Mouse (Mus musculus): ENCODE measurements around the gene Gpld1. TPM values are rescaled to one million over a fixed set of nuclear protein-coding genes. Genes with fewer than 3 reads are reported as not detected.

Gpld1 gene
- polyA plus RNA-seq, 1 experiment from 2014 or later, result 0.79 TPM

GRCm38 (mm10) chr13:25039488-25039887 lies 96.5 kb downstream of the Gpld1 start:
- Histone ChIP-seq H3K27me3 (replicated peaks; ENCODE audit: low read depth, poor library complexity, severe bottlenecking) (no peaks in the 10 kb centered on the region), H3K36me3 (replicated peaks) (no peaks in the 10 kb centered on the region), H3K4me1 (no peaks in the 10 kb centered on the region), H3K9me3 (no peaks in the 10 kb centered on the region), H3K4me3 (no peak overlapping the region), H3K27ac (replicated peaks) (no peak overlapping the region)
- WGBS, result 79% methylated on average over 2 of the region's 2 CpGs
- no peak for DNase-seq (ENCODE audit: low spot score)

Other genes starting within 250 kb of the Gpld1 start
- 0.17 TPM in 1 of 2 replicates, not detected in the other for gene Armh2, start 201.9 kb upstream of the Gpld1 start, polyA plus RNA-seq (2016; fragmentation: Nextera tagmentation; extraction: Ambion mirVana)
- gene Gmnn, start 181.2 kb upstream of the Gpld1 start, polyA plus RNA-seq (2016; fragmentation: Nextera tagmentation; extraction: Ambion mirVana), result 177 and 178 TPM in 2 replicates
- 10.2 and 11.2 TPM in 2 replicates for gene BC005537, start 141.5 kb upstream of the Gpld1 start, polyA plus RNA-seq (2016; fragmentation: Nextera tagmentation; extraction: Ambion mirVana)
- 55.1 and 65.5 TPM in 2 replicates for gene Acot13, start 111.6 kb upstream of the Gpld1 start, polyA plus RNA-seq (2016; fragmentation: Nextera tagmentation; extraction: Ambion mirVana)
- 71.9 and 74.9 TPM in 2 replicates for gene Tdp2, start 111.5 kb upstream of the Gpld1 start, polyA plus RNA-seq (2016; fragmentation: Nextera tagmentation; extraction: Ambion mirVana)
- gene D130043K22Rik, start 98.0 kb upstream of the Gpld1 start, polyA plus RNA-seq (2016; fragmentation: Nextera tagmentation; extraction: Ambion mirVana), result 0.19 and 0.27 TPM in 2 replicates
- gene Aldh5a1, start 5.5 kb upstream of the Gpld1 start, polyA plus RNA-seq (2016; fragmentation: Nextera tagmentation; extraction: Ambion mirVana), result 5.6 and 6.0 TPM in 2 replicates
- gene Mrs2, start 77.2 kb downstream of the Gpld1 start, polyA plus RNA-seq (2016; fragmentation: Nextera tagmentation; extraction: Ambion mirVana), result 18.2 and 20.2 TPM in 2 replicates
- 2.4 and 3.5 TPM in 2 replicates for gene Dcdc2a, start 112.9 kb downstream of the Gpld1 start, polyA plus RNA-seq (2016; fragmentation: Nextera tagmentation; extraction: Ambion mirVana)